Mouse (Mus musculus) E14TG2a.4 (cell line): ENCODE measurements around the gene Atrnl1.

ENCODE experiments used
- CTCF ChIP-seq: conservative IDR thresholded peaks from 2 replicates; pipeline ENCODE4 v1.5.1; 2014; ENCODE audit warnings: low read length
- POU5F1 ChIP-seq: IDR thresholded peaks from 2 replicates; pipeline ENCODE4 v1.6.1; 2014; ENCODE audit warnings: low read length, borderline replicate concordance

- TF ChIP-seq CTCF (no peak), POU5F1 (no peak)
Observed at GRCm38 (mm10) chr19:57655491-57655890, 44.7 kb downstream of the Atrnl1 start.
